Mouse (Mus musculus): Measurements from ENCODE around the gene Mgat4c. TPM values are rescaled to one million over a fixed set of nuclear protein-coding genes. Genes with fewer than 3 reads are reported as not detected.
A peak's percentile ranks its signal among the peaks of the same experiment; 100 is the strongest.
"Not testable (repeated sequence)": the region's sequence is repeated elsewhere in the genome, so short reads cannot be mapped to it uniquely, and the experiment has no call there.

Mgat4c gene
- polyA plus RNA-seq, 1 experiment from 2014 or later: 71.1 TPM

- no peak for ATAC-seq (ENCODE audit: low read depth)
- no peaks in the 10 kb centered on the region for H3K27me3 ChIP-seq (ENCODE audit: control insufficient read depth, insufficient read depth, low read length)
Observed at GRCm38 (mm10) chr10:102372111-102372510, 690.8 kb downstream of the Mgat4c start.

GRCm38 (mm10) chr10:102374061-102374460 is 692.8 kb downstream of the Mgat4c start:
- no peaks in the 10 kb centered on the region for H3K36me3 ChIP-seq (ENCODE audit: control insufficient read depth, insufficient read depth, low read length)
- no peak overlapping the region for H3K9ac ChIP-seq (replicated peaks; ENCODE audit: low read depth, low read length)
- H3K4me1 ChIP-seq (ENCODE audit: control insufficient read depth, insufficient read depth, low read length): no peaks in the 10 kb centered on the region
- H3K27ac ChIP-seq (ENCODE audit: low read depth, low read length): no peak overlapping the region
- H3K27me3 ChIP-seq (ENCODE audit: control insufficient read depth, insufficient read depth, low read length): no peaks in the 10 kb centered on the region
- H3K9me3 ChIP-seq (ENCODE audit: control insufficient read depth, low read length): no peaks in the 10 kb centered on the region
- WGBS: 77% methylated on average over 4 of the region's 4 CpGs
- no peak overlapping the region for H3K4me3 ChIP-seq (ENCODE audit: low read depth, low read length)
- ATAC-seq (ENCODE audit: low read depth): no peak
- no peak overlapping the region for H3K4me2 ChIP-seq (ENCODE audit: low read depth, low read length)

More at GRCm38 (mm10) chr10:102372111-102372510, 690.8 kb downstream of the Mgat4c start:
- Histone ChIP-seq H3K4me3 (ENCODE audit: low read depth, low read length) (no peak overlapping the region), H3K36me3 (ENCODE audit: control insufficient read depth, insufficient read depth, low read length) (no peaks in the 10 kb centered on the region), H3K4me1 (ENCODE audit: control insufficient read depth, insufficient read depth, low read length) (no peaks in the 10 kb centered on the region), H3K4me2 (ENCODE audit: low read depth, low read length) (no peak overlapping the region), H3K27ac (ENCODE audit: low read depth, low read length) (no peak overlapping the region), H3K9me3 (ENCODE audit: control insufficient read depth, low read length) (no peaks in the 10 kb centered on the region), H3K9ac (replicated peaks; ENCODE audit: low read depth, low read length) (no peak overlapping the region)

- Histone ChIP-seq H3K9ac (replicated peaks; ENCODE audit: low read depth, low read length) (no peak overlapping the region), H3K36me3 (ENCODE audit: control insufficient read depth, insufficient read depth, low read length) (no peaks in the 10 kb centered on the region), H3K4me3 (ENCODE audit: low read depth, low read length) (no peak overlapping the region), H3K4me1 (ENCODE audit: control insufficient read depth, insufficient read depth, low read length) (no peaks in the 10 kb centered on the region), H3K27ac (ENCODE audit: low read depth, low read length) (no peak overlapping the region), H3K27me3 (ENCODE audit: control insufficient read depth, insufficient read depth, low read length) (no peaks in the 10 kb centered on the region), H3K9me3 (ENCODE audit: control insufficient read depth, low read length) (no peaks in the 10 kb centered on the region), H3K4me2 (ENCODE audit: low read depth, low read length) (no peak overlapping the region)
- no peak for ATAC-seq (ENCODE audit: low read depth)
- 81% methylated on average over 4 of the region's 4 CpGs for WGBS
Observed at GRCm38 (mm10) chr10:102377377-102377776, 696.1 kb downstream of the Mgat4c start.

GRCm38 (mm10) chr10:102389223-102389622 is 707.9 kb downstream of the Mgat4c start:
- Histone ChIP-seq H3K4me3 (ENCODE audit: low read depth, low read length) (no peak overlapping the region), H3K9ac (replicated peaks; ENCODE audit: low read depth, low read length) (no peak overlapping the region), H3K4me2 (ENCODE audit: low read depth, low read length) (no peak overlapping the region), H3K36me3 (ENCODE audit: control insufficient read depth, insufficient read depth, low read length) (no peaks in the 10 kb centered on the region), H3K4me1 (ENCODE audit: control insufficient read depth, insufficient read depth, low read length) (no peaks in the 10 kb centered on the region), H3K27ac (ENCODE audit: low read depth, low read length) (no peak overlapping the region), H3K27me3 (ENCODE audit: control insufficient read depth, insufficient read depth, low read length) (no peaks in the 10 kb centered on the region), H3K9me3 (ENCODE audit: control insufficient read depth, low read length) (no peaks in the 10 kb centered on the region)
- 94% methylated on average over 1 of the region's 1 CpGs for WGBS
- no peak for ATAC-seq (ENCODE audit: low read depth)

GRCm38 (mm10) chr10:102417654-102418272 is 736.5 kb downstream of the Mgat4c start:
- 72% methylated on average over 2 of the region's 2 CpGs for WGBS
- no peak overlapping the region for H3K27ac ChIP-seq (ENCODE audit: low read depth, low read length)
- no peak overlapping the region for H3K4me2 ChIP-seq (ENCODE audit: low read depth, low read length)
- H3K36me3 ChIP-seq (ENCODE audit: control insufficient read depth, insufficient read depth, low read length): no peaks in the 10 kb centered on the region
- peak; percentile 60; the same call in 1 of the 2 replicates for ATAC-seq (ENCODE audit: low read depth)
- no peak overlapping the region for H3K9ac ChIP-seq (replicated peaks; ENCODE audit: low read depth, low read length)
- no peaks in the 10 kb centered on the region for H3K4me1 ChIP-seq (ENCODE audit: control insufficient read depth, insufficient read depth, low read length)
- H3K4me3 ChIP-seq (ENCODE audit: low read depth, low read length): no peak overlapping the region
- H3K9me3 ChIP-seq (ENCODE audit: control insufficient read depth, low read length): no peaks in the 10 kb centered on the region
- H3K27me3 ChIP-seq (ENCODE audit: control insufficient read depth, insufficient read depth, low read length): no peaks in the 10 kb centered on the region

- H3K4me3 ChIP-seq (ENCODE audit: low read depth, low read length); H3K4me1 ChIP-seq (ENCODE audit: control insufficient read depth, insufficient read depth, low read length); H3K27ac ChIP-seq (ENCODE audit: low read depth, low read length); H3K9me3 ChIP-seq (ENCODE audit: control insufficient read depth, low read length); H3K27me3 ChIP-seq (ENCODE audit: control insufficient read depth, insufficient read depth, low read length); H3K9ac ChIP-seq (replicated peaks; ENCODE audit: low read depth, low read length); H3K4me2 ChIP-seq (ENCODE audit: low read depth, low read length); H3K36me3 ChIP-seq (ENCODE audit: control insufficient read depth, insufficient read depth, low read length): not testable (repeated sequence)
- WGBS: 6% methylated on average over 5 of the region's 7 CpGs
- ATAC-seq (ENCODE audit: low read depth): peak; percentile 71
Observed at GRCm38 (mm10) chr10:102435048-102435447, 753.8 kb downstream of the Mgat4c start.

GRCm38 (mm10) chr10:102435467-102435866 is 754.2 kb downstream of the Mgat4c start:
- not testable (repeated sequence) for ATAC-seq (ENCODE audit: low read depth); H3K4me3 ChIP-seq (ENCODE audit: low read depth, low read length); H3K4me1 ChIP-seq (ENCODE audit: control insufficient read depth, insufficient read depth, low read length); H3K36me3 ChIP-seq (ENCODE audit: control insufficient read depth, insufficient read depth, low read length); H3K4me2 ChIP-seq (ENCODE audit: low read depth, low read length); H3K9me3 ChIP-seq (ENCODE audit: control insufficient read depth, low read length); H3K27ac ChIP-seq (ENCODE audit: low read depth, low read length); H3K27me3 ChIP-seq (ENCODE audit: control insufficient read depth, insufficient read depth, low read length); H3K9ac ChIP-seq (replicated peaks; ENCODE audit: low read depth, low read length)
- 48% methylated on average over 6 of the region's 6 CpGs for WGBS

Small RNA genes within 50 kb of the gene (microRNA-seq; reads per million reads assigned to microRNA genes)
- 21.6 reads per million, percentile 25 among the genes with 10 or more reads in this experiment for gene Mir3059
